Mouse (Mus musculus) kidney, adult 2 months (tissue): ENCODE data around the gene Rps6ka3.

Source experiments
- CTCF ChIP-seq: fragments of 200-500 bp; conservative IDR thresholded peaks from 2 replicates; pipeline ENCODE4 v1.5.1; 2011; ENCODE audit warnings: low read depth, mild to moderate bottlenecking, control low read depth, low read length, moderate library complexity, mixed read lengths; ENCODE audit not compliant: insufficient read depth, insufficient read length
- POLR2A ChIP-seq: fragments of 200-500 bp; IDR thresholded peaks from one replicate; pipeline ENCODE4 v1.6.1; 2011; ENCODE audit warnings: low read depth, low read length, control low read depth

- TF ChIP-seq CTCF (no peak), POLR2A (no peak)
These were observed 92.5 kb downstream of the Rps6ka3 start for GRCm38 (mm10) chrX:159302349-159303311.
